Comparison of ENCODE assay signal across 1 mouse cellular context in genomic region chr5:122206475-122206874, GRCm38 (mm10).
TF ChIP-seq lines count a peak whose summit lies in the region.

Hvcn1 (plus strand) TSS chr5:122206804.

TF ChIP-seq in MEL, 35 proteins besides CTCF, POLR2A, EP300 and RAD21 (continued from another document):
- TF ChIP-seq HCFC1 (IDR thresholded peaks at IDR 0.05; ENCODE audit: low read depth, low read length) (peak; percentile 76), UBTF (IDR thresholded peaks at IDR 0.05; ENCODE audit: borderline replicate concordance, insufficient read depth, low read depth, low read length) (no peak), POLR2AphosphoS2 (IDR thresholded peaks at IDR 0.05; ENCODE audit: low read length) (no peak), ZNF384 (IDR thresholded peaks at IDR 0.05; ENCODE audit: low read depth, low read length) (peak; percentile 67), BHLHE40 (IDR thresholded peaks at IDR 0.05; ENCODE audit: borderline replicate concordance, low read depth, low read length) (no peak), RCOR1 (IDR thresholded peaks at IDR 0.05; ENCODE audit: low read depth, low read length) (no peak), NRF1 (IDR thresholded peaks at IDR 0.05; ENCODE audit: insufficient read depth, low read depth, low read length, poor library complexity, severe bottlenecking) (no peak), GATA1 (IDR thresholded peaks at IDR 0.05; ENCODE audit: low read depth, low read length) (no peak), SMC3 (IDR thresholded peaks at IDR 0.05; ENCODE audit: low read depth, low read length) (no peak), E2F4 (IDR thresholded peaks at IDR 0.05; ENCODE audit: borderline replicate concordance, low read depth, low read length) (no peak), ZKSCAN1 (IDR thresholded peaks at IDR 0.05; ENCODE audit: low read depth, low read length) (no peak), NELFE (IDR thresholded peaks at IDR 0.05; ENCODE audit: low read depth, low read length) (peak; percentile 30)
